Mouse (Mus musculus): Measurements from ENCODE around the gene Apol8. TPM values are rescaled to one million over a fixed set of nuclear protein-coding genes. Genes with fewer than 3 reads are reported as not detected.
"Not testable (repeated sequence)": the region's sequence is repeated elsewhere in the genome, so short reads cannot be mapped to it uniquely, and the experiment has no call there.

The Apol8 gene
- polyA plus RNA-seq, 1 experiment from 2014 or later = 0.08 TPM

- Histone ChIP-seq H3K9ac (ENCODE audit: low read length) (no peak overlapping the region), H3K4me2 (ENCODE audit: low read depth) (no peak overlapping the region), H3K27ac (ENCODE audit: low read depth, low read length) (no peak overlapping the region), H3K36me3 (ENCODE audit: control insufficient read depth, insufficient read depth, low read length) (no peaks in the 10 kb centered on the region), H3K27me3 (ENCODE audit: control insufficient read depth, insufficient read depth, low read length) (no peaks in the 10 kb centered on the region), H3K4me1 (ENCODE audit: control insufficient read depth, insufficient read depth, low read length) (no peaks in the 10 kb centered on the region), H3K4me3 (ENCODE audit: low read depth, low read length) (no peak overlapping the region), H3K9me3 (ENCODE audit: control insufficient read depth, low read length) (no peaks in the 10 kb centered on the region)
- DNase-seq (ENCODE audit: low spot score) (no peak), ATAC-seq (ENCODE audit: insufficient read depth, low FRiP score, low TSS enrichment) (no peak)
- 34% methylated on average over 1 of the region's 1 CpGs for WGBS
These were observed 6.3 kb downstream of the Apol8 start for GRCm38 (mm10) chr15:77750461-77750860.

- H3K9me3 ChIP-seq (ENCODE audit: control insufficient read depth, low read length) = no peaks in the 10 kb centered on the region
- no peaks in the 10 kb centered on the region for H3K36me3 ChIP-seq (ENCODE audit: control insufficient read depth, insufficient read depth, low read length)
- 86% methylated on average over 10 of the region's 10 CpGs for WGBS
- no peak overlapping the region for H3K27ac ChIP-seq (ENCODE audit: low read depth, low read length)
- no peak overlapping the region for H3K4me2 ChIP-seq (ENCODE audit: low read depth)
- DNase-seq (ENCODE audit: low spot score) (no peak), ATAC-seq (ENCODE audit: insufficient read depth, low FRiP score, low TSS enrichment) (no peak)
- H3K4me3 ChIP-seq (ENCODE audit: low read depth, low read length) = no peak overlapping the region
- no peaks in the 10 kb centered on the region for H3K4me1 ChIP-seq (ENCODE audit: control insufficient read depth, insufficient read depth, low read length)
- H3K27me3 ChIP-seq (ENCODE audit: control insufficient read depth, insufficient read depth, low read length) = no peaks in the 10 kb centered on the region
- H3K9ac ChIP-seq (ENCODE audit: low read length) = no peak overlapping the region
These were observed 7.1 kb downstream of the Apol8 start for GRCm38 (mm10) chr15:77749717-77750116.

- no peak for ATAC-seq (ENCODE audit: insufficient read depth, low FRiP score, low TSS enrichment)
- Histone ChIP-seq H3K4me1 (ENCODE audit: control insufficient read depth, insufficient read depth, low read length) (no peaks in the 10 kb centered on the region), H3K27ac (ENCODE audit: low read depth, low read length) (no peak overlapping the region), H3K9ac (ENCODE audit: low read length) (no peak overlapping the region), H3K36me3 (ENCODE audit: control insufficient read depth, insufficient read depth, low read length) (no peaks in the 10 kb centered on the region), H3K4me3 (ENCODE audit: low read depth, low read length) (no peak overlapping the region), H3K9me3 (ENCODE audit: control insufficient read depth, low read length) (no peaks in the 10 kb centered on the region), H3K4me2 (ENCODE audit: low read depth) (no peak overlapping the region), H3K27me3 (ENCODE audit: control insufficient read depth, insufficient read depth, low read length) (no peaks in the 10 kb centered on the region)
- no peak for DNase-seq (ENCODE audit: low spot score)
- 89% methylated on average over 3 of the region's 3 CpGs for WGBS
These were observed 8.4 kb downstream of the Apol8 start for GRCm38 (mm10) chr15:77748414-77748813.

- no peak overlapping the region for H3K4me2 ChIP-seq (ENCODE audit: low read depth)
- H3K9me3 ChIP-seq (ENCODE audit: control insufficient read depth, low read length) = no peaks in the 10 kb centered on the region
- H3K9ac ChIP-seq (ENCODE audit: low read length) = no peak overlapping the region
- no peaks in the 10 kb centered on the region for H3K27me3 ChIP-seq (ENCODE audit: control insufficient read depth, insufficient read depth, low read length)
- no peak overlapping the region for H3K4me3 ChIP-seq (ENCODE audit: low read depth, low read length)
- no peaks in the 10 kb centered on the region for H3K36me3 ChIP-seq (ENCODE audit: control insufficient read depth, insufficient read depth, low read length)
- WGBS = 89% methylated on average over 1 of the region's 1 CpGs
- no peaks in the 10 kb centered on the region for H3K4me1 ChIP-seq (ENCODE audit: control insufficient read depth, insufficient read depth, low read length)
- H3K27ac ChIP-seq (ENCODE audit: low read depth, low read length) = no peak overlapping the region
- no peak for ATAC-seq (ENCODE audit: insufficient read depth, low FRiP score, low TSS enrichment)
- DNase-seq (ENCODE audit: low spot score) = no peak
These were observed 10.5 kb downstream of the Apol8 start for GRCm38 (mm10) chr15:77746326-77746725.

- no peak for DNase-seq (ENCODE audit: low spot score)
These were observed 11.7 kb downstream of the Apol8 start for GRCm38 (mm10) chr15:77745081-77745480.

GRCm38 (mm10) chr15:77744632-77745031 is 12.2 kb downstream of the Apol8 start:
- Histone ChIP-seq H3K27me3 (ENCODE audit: control insufficient read depth, insufficient read depth, low read length) (no peaks in the 10 kb centered on the region), H3K4me1 (ENCODE audit: control insufficient read depth, insufficient read depth, low read length) (no peaks in the 10 kb centered on the region), H3K4me2 (ENCODE audit: low read depth) (no peak overlapping the region), H3K27ac (ENCODE audit: low read depth, low read length) (no peak overlapping the region), H3K4me3 (ENCODE audit: low read depth, low read length) (no peak overlapping the region), H3K36me3 (ENCODE audit: control insufficient read depth, insufficient read depth, low read length) (no peaks in the 10 kb centered on the region), H3K9ac (ENCODE audit: low read length) (no peak overlapping the region), H3K9me3 (ENCODE audit: control insufficient read depth, low read length) (no peaks in the 10 kb centered on the region)
- no peak for ATAC-seq (ENCODE audit: insufficient read depth, low FRiP score, low TSS enrichment)
- WGBS = 38% methylated on average over 5 of the region's 5 CpGs
- DNase-seq (ENCODE audit: low spot score) = no peak

More at GRCm38 (mm10) chr15:77745081-77745480, 11.7 kb downstream of the Apol8 start:
- H3K4me3 ChIP-seq (ENCODE audit: low read depth, low read length) = no peak overlapping the region
- H3K36me3 ChIP-seq (ENCODE audit: control insufficient read depth, insufficient read depth, low read length) = no peaks in the 10 kb centered on the region
- H3K4me2 ChIP-seq (ENCODE audit: low read depth) = no peak overlapping the region
- H3K27me3 ChIP-seq (ENCODE audit: control insufficient read depth, insufficient read depth, low read length) = no peaks in the 10 kb centered on the region
- H3K9me3 ChIP-seq (ENCODE audit: control insufficient read depth, low read length) = no peaks in the 10 kb centered on the region
- no peak overlapping the region for H3K9ac ChIP-seq (ENCODE audit: low read length)
- ATAC-seq (ENCODE audit: insufficient read depth, low FRiP score, low TSS enrichment) = no peak
- H3K27ac ChIP-seq (ENCODE audit: low read depth, low read length) = no peak overlapping the region
- H3K4me1 ChIP-seq (ENCODE audit: control insufficient read depth, insufficient read depth, low read length) = no peaks in the 10 kb centered on the region

- not testable (repeated sequence) for H3K9me3 ChIP-seq (ENCODE audit: control insufficient read depth, low read length); H3K9ac ChIP-seq (ENCODE audit: low read length); H3K36me3 ChIP-seq (ENCODE audit: control insufficient read depth, insufficient read depth, low read length); DNase-seq (ENCODE audit: low spot score); H3K4me2 ChIP-seq (ENCODE audit: low read depth); ATAC-seq (ENCODE audit: insufficient read depth, low FRiP score, low TSS enrichment); H3K27me3 ChIP-seq (ENCODE audit: control insufficient read depth, insufficient read depth, low read length); H3K4me3 ChIP-seq (ENCODE audit: low read depth, low read length); H3K27ac ChIP-seq (ENCODE audit: low read depth, low read length); H3K4me1 ChIP-seq (ENCODE audit: control insufficient read depth, insufficient read depth, low read length)
- WGBS = 91% methylated on average over 6 of the region's 6 CpGs
These were observed 15.2 kb downstream of the Apol8 start for GRCm38 (mm10) chr15:77741556-77741955.

GRCm38 (mm10) chr15:77740511-77741297 is 16.1 kb downstream of the Apol8 start:
- ATAC-seq (ENCODE audit: insufficient read depth, low FRiP score, low TSS enrichment) (no peak), DNase-seq (ENCODE audit: low spot score) (no peak)
- Histone ChIP-seq H3K4me1 (ENCODE audit: control insufficient read depth, insufficient read depth, low read length) (no peaks in the 10 kb centered on the region), H3K9me3 (ENCODE audit: control insufficient read depth, low read length) (no peaks in the 10 kb centered on the region), H3K27me3 (ENCODE audit: control insufficient read depth, insufficient read depth, low read length) (no peaks in the 10 kb centered on the region), H3K4me3 (ENCODE audit: low read depth, low read length) (no peak overlapping the region), H3K36me3 (ENCODE audit: control insufficient read depth, insufficient read depth, low read length) (no peaks in the 10 kb centered on the region), H3K4me2 (ENCODE audit: low read depth) (no peak overlapping the region), H3K9ac (ENCODE audit: low read length) (no peak overlapping the region), H3K27ac (ENCODE audit: low read depth, low read length) (no peak overlapping the region)
- WGBS = 76% methylated on average over 9 of the region's 9 CpGs

- H3K27me3 ChIP-seq (ENCODE audit: control insufficient read depth, insufficient read depth, low read length); ATAC-seq (ENCODE audit: insufficient read depth, low FRiP score, low TSS enrichment); H3K4me3 ChIP-seq (ENCODE audit: low read depth, low read length); H3K27ac ChIP-seq (ENCODE audit: low read depth, low read length); H3K4me2 ChIP-seq (ENCODE audit: low read depth); H3K9ac ChIP-seq (ENCODE audit: low read length); H3K9me3 ChIP-seq (ENCODE audit: control insufficient read depth, low read length); H3K4me1 ChIP-seq (ENCODE audit: control insufficient read depth, insufficient read depth, low read length); DNase-seq (ENCODE audit: low spot score); H3K36me3 ChIP-seq (ENCODE audit: control insufficient read depth, insufficient read depth, low read length): not testable (repeated sequence)
- whole genome bisulfite sequencing = 79% methylated on average over 4 of the region's 4 CpGs
These were observed 22.9 kb downstream of the Apol8 start for GRCm38 (mm10) chr15:77733903-77734302.
